Mouse (Mus musculus): Measurements from ENCODE around the gene Axin2. TPM values are rescaled to one million over a fixed set of nuclear protein-coding genes. Genes with fewer than 3 reads are reported as not detected.

The Axin2 gene
- polyA plus RNA-seq, 1 experiment from 2014 or later = 5.8 TPM

GRCm38 (mm10) chr11:108921506-108922455, 1.6 kb downstream of the Axin2 start:
- peak overlapping the region; percentile 69 for H3K4me3 ChIP-seq (replicated peaks; ENCODE audit: low read depth, low read length)
- H3K9ac ChIP-seq (ENCODE audit: low read depth, low read length) = peak overlapping the region; percentile 82
- H3K9me3 ChIP-seq (replicated peaks; ENCODE audit: low read length) = no peaks in the 10 kb centered on the region
- DNase-seq (ENCODE audit: low spot score) (peak; percentile 73), ATAC-seq (replicated peaks; ENCODE audit: low FRiP score, low read depth) (no peak)
- peak overlapping the region; percentile 83 for H3K4me2 ChIP-seq (ENCODE audit: low read length)
- H3K27me3 ChIP-seq (ENCODE audit: insufficient read depth, low read length) = no peaks in the 10 kb centered on the region
- peaks cover 12% of the 10 kb centered on the region; the same call in 1 of the 2 replicates for H3K4me1 ChIP-seq (replicated peaks; ENCODE audit: insufficient read depth, low read length)
- no peak for TF ChIP-seq CTCF (IDR thresholded peaks at IDR 0.05; ENCODE audit: low read depth)
- H3K27ac ChIP-seq = peak overlapping the region; percentile 99
- 1% methylated on average over 54 of the region's 62 CpGs for WGBS
- no peaks in the 10 kb centered on the region for H3K36me3 ChIP-seq (ENCODE audit: insufficient read depth, low read length)

DNA sequence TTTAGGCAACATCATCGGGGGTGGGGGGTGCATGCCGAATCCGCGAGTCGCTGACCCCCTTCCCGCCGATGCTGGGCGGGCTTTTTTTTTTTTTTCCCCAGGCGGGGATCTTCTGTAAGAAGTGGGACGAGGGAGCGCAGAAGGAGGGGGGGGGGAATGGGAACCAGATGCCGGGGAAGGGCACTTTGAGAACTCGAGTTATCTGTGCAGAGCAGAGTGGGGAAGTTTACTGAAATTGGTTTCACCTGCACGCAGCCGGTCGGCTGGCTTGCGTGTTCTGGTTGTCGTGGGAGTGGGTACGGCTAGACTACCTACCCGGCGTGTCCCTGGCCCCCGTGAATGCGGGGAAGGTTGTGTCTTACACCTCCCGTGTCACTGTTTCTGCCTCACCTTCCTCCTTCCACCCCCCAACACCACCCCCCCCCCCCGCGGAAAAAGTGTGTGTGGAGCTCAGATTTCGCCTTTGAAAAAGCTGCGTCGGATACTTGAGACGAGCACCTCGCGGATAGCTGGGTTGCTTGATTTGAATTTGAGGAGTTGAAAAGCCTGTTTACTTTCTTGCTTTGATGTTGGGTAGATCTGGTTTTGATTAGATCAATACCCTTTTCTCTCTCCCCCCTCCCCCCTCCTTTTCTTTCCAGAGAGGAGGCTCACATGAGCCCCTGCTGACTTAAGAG, 2.5 kb downstream of the Axin2 start:
- H3K9me3 ChIP-seq (replicated peaks; ENCODE audit: low read length) = no peaks in the 10 kb centered on the region
- H3K4me3 ChIP-seq (replicated peaks; ENCODE audit: low read depth, low read length) = peak overlapping the region; percentile 69
- no peaks in the 10 kb centered on the region for H3K36me3 ChIP-seq (ENCODE audit: insufficient read depth, low read length)
- H3K27me3 ChIP-seq (ENCODE audit: insufficient read depth, low read length) = no peaks in the 10 kb centered on the region
- no peak for TF ChIP-seq CTCF (IDR thresholded peaks at IDR 0.05; ENCODE audit: low read depth)
- ATAC-seq (replicated peaks; ENCODE audit: low FRiP score, low read depth) (no peak), DNase-seq (ENCODE audit: low spot score) (no peak)
- H3K27ac ChIP-seq = peak overlapping the region; percentile 99
- peaks cover 17% of the 10 kb centered on the region; the same call in 1 of the 2 replicates for H3K4me1 ChIP-seq (replicated peaks; ENCODE audit: insufficient read depth, low read length)
- peak overlapping the region; percentile 83 for H3K4me2 ChIP-seq (ENCODE audit: low read length)
- under 1% methylated on average over 30 of the region's 32 CpGs for WGBS
- H3K9ac ChIP-seq (ENCODE audit: low read depth, low read length) = peak overlapping the region; percentile 82

DNA sequence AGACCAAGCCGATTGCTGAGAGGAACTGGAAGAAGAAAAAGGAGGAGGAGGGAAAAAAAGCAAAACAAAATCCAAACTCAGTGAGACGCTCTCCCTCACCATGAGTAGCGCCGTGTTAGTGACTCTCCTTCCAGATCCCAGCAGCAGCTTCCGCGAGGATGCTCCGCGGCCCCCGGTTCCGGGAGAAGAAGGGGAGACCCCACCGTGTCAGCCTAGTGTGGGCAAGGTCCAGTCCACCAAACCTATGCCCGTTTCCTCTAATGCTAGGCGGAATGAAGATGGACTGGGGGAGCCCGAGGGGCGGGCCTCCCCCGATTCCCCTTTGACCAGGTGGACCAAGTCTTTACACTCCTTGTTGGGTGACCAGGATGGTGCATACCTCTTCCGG, 3.0 kb downstream of the Axin2 start:
- Histone ChIP-seq H3K9ac (ENCODE audit: low read depth, low read length) (peak overlapping the region; percentile 82; the same call in 1 of the 2 replicates), H3K4me1 (replicated peaks; ENCODE audit: insufficient read depth, low read length) (peaks cover 17% of the 10 kb centered on the region; the same call in 1 of the 2 replicates), H3K27ac (no peak overlapping the region), H3K27me3 (ENCODE audit: insufficient read depth, low read length) (no peaks in the 10 kb centered on the region), H3K4me3 (replicated peaks; ENCODE audit: low read depth, low read length) (peak overlapping the region; percentile 69), H3K4me2 (ENCODE audit: low read length) (peak overlapping the region; percentile 83), H3K9me3 (replicated peaks; ENCODE audit: low read length) (no peaks in the 10 kb centered on the region), H3K36me3 (ENCODE audit: insufficient read depth, low read length) (no peaks in the 10 kb centered on the region)
- WGBS = 4% methylated on average over 17 of the region's 17 CpGs
- DNase-seq (ENCODE audit: low spot score) = no peak
- no peak for ATAC-seq (replicated peaks; ENCODE audit: low FRiP score, low read depth)
- no peak for TF ChIP-seq CTCF (IDR thresholded peaks at IDR 0.05; ENCODE audit: low read depth)

DNA sequence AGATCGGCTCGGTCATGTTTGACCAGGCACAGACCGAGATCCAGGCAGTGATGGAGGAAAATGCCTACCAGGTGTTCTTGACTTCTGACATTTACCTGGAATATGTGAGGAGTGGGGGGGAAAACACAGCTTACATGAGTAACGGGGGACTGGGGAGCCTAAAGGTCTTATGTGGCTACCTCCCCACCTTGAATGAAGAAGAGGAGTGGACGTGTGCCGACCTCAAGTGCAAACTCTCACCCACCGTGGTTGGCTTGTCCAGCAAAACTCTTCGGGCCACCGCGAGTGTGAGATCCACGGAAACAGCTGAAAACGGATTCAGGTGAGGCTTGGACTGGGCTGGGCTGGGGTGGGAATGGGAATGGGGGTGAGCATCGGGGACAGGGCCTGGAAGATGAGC, 3.6 kb downstream of the Axin2 start:
- Histone ChIP-seq H3K9ac (ENCODE audit: low read depth, low read length) (0 out of 2 replicates have a peak overlapping the region, but pooled peaks have one; percentile 0), H3K4me2 (ENCODE audit: low read length) (peak overlapping the region; percentile 83), H3K27me3 (ENCODE audit: insufficient read depth, low read length) (no peaks in the 10 kb centered on the region), H3K27ac (no peak overlapping the region), H3K4me3 (replicated peaks; ENCODE audit: low read depth, low read length) (peak overlapping the region; percentile 69), H3K9me3 (replicated peaks; ENCODE audit: low read length) (no peaks in the 10 kb centered on the region), H3K36me3 (ENCODE audit: insufficient read depth, low read length) (no peaks in the 10 kb centered on the region), H3K4me1 (replicated peaks; ENCODE audit: insufficient read depth, low read length) (peaks cover 22% of the 10 kb centered on the region; the same call in 1 of the 2 replicates)
- WGBS = 19% methylated on average over 13 of the region's 13 CpGs
- ATAC-seq (replicated peaks; ENCODE audit: low FRiP score, low read depth) (no peak), DNase-seq (ENCODE audit: low spot score) (no peak)
- TF ChIP-seq CTCF (IDR thresholded peaks at IDR 0.05; ENCODE audit: low read depth) = no peak

DNA sequence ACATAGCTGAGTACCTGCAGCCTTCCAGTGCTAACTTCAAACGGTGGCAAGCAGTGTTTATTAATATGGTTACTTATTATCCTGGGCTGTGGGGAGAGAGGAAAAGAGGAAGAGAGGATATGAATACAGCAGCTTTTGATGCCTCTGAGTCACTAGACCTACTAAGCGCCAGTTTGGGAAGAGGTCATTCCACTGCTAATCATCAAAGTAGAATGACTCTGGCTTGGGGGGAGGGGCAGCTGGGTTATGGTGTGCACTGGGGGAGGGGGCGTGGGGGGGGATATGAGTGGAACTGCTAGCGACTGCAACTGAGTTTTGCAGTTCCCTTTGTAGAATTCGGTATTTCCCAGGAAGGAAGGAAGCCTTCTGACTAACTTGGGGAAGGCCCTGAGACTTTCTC, 4.2 kb downstream of the Axin2 start:
- Histone ChIP-seq H3K4me3 (replicated peaks; ENCODE audit: low read depth, low read length) (0 out of 2 replicates have a peak overlapping the region, but pooled peaks have one; percentile 69), H3K4me2 (ENCODE audit: low read length) (peak overlapping the region; percentile 83), H3K4me1 (replicated peaks; ENCODE audit: insufficient read depth, low read length) (peaks cover 22% of the 10 kb centered on the region; the same call in 1 of the 2 replicates), H3K9me3 (replicated peaks; ENCODE audit: low read length) (no peaks in the 10 kb centered on the region), H3K27me3 (ENCODE audit: insufficient read depth, low read length) (no peaks in the 10 kb centered on the region), H3K9ac (ENCODE audit: low read depth, low read length) (no peak overlapping the region), H3K36me3 (ENCODE audit: insufficient read depth, low read length) (no peaks in the 10 kb centered on the region), H3K27ac (no peak overlapping the region)
- WGBS = 13% methylated on average over 5 of the region's 5 CpGs
- ATAC-seq (replicated peaks; ENCODE audit: low FRiP score, low read depth) (no peak), DNase-seq (ENCODE audit: low spot score) (no peak)
- TF ChIP-seq CTCF (IDR thresholded peaks at IDR 0.05; ENCODE audit: low read depth) = no peak

GRCm38 (mm10) chr11:108925202-108925601, 5.1 kb downstream of the Axin2 start:
- Histone ChIP-seq H3K9me3 (replicated peaks; ENCODE audit: low read length) (no peaks in the 10 kb centered on the region), H3K36me3 (ENCODE audit: insufficient read depth, low read length) (no peaks in the 10 kb centered on the region), H3K27me3 (ENCODE audit: insufficient read depth, low read length) (no peaks in the 10 kb centered on the region), H3K4me1 (replicated peaks; ENCODE audit: insufficient read depth, low read length) (peaks cover 26% of the 10 kb centered on the region; the same call in 1 of the 2 replicates), H3K4me3 (replicated peaks; ENCODE audit: low read depth, low read length) (no peak overlapping the region), H3K4me2 (ENCODE audit: low read length) (peak overlapping the region; percentile 83), H3K27ac (no peak overlapping the region), H3K9ac (ENCODE audit: low read depth, low read length) (no peak overlapping the region)
- 10% methylated on average over 6 of the region's 6 CpGs for WGBS
- DNase-seq (ENCODE audit: low spot score) = peak; percentile 90
- 0 out of 2 replicates have a peak, but pooled peaks have one; percentile 12 for ATAC-seq (replicated peaks; ENCODE audit: low FRiP score, low read depth)
- TF ChIP-seq CTCF (IDR thresholded peaks at IDR 0.05; ENCODE audit: low read depth) = peak; percentile 88
